Mouse (Mus musculus): ENCODE data around the gene Gm20795.
"Not testable (repeated sequence)": the region's sequence is repeated elsewhere in the genome, so short reads cannot be mapped to it uniquely, and the experiment has no call there.

The Gm20795 gene

GRCm38 (mm10) chrY:40804614-40805013 lies at the start of gene Gm20795:
Gene Gm20795 (plus strand): TSS chrY:40804914.
- not testable (repeated sequence) for DNase-seq (ENCODE audit: low spot score in 2 of 2)

- not testable (repeated sequence) for DNase-seq (ENCODE audit: low spot score in 2 of 2)
These were observed 29.0 kb upstream of the Gm20795 start, which contains the start of gene Gm21797 for GRCm38 (mm10) chrY:40775665-40776064. Gene Gm21797 (minus strand): TSS chrY:40775765.
